Mouse (Mus musculus) large intestine, adult 2 months (tissue): ENCODE data around the gene Rnase11. TPM values are rescaled to one million over a fixed set of nuclear protein-coding genes. Genes with fewer than 3 reads are reported as not detected.
"Not testable (repeated sequence)": the region's sequence is repeated elsewhere in the genome, so short reads cannot be mapped to it uniquely, and the experiment has no call there.

Experiments used
- DNase-seq: peaks from one replicate; pipeline ENCODE4 v3.0.0-alpha.2; 2012; ENCODE audit warnings: low read depth, low spot score
- WGBS: fragments of 180-500 bp; shearing (Covaris S2); methylation state at CpG from one replicate; pipeline ENCODE4 v1.1.7; 2018; 5-methylcytosine and 5-hydroxymethylcytosine counted together
- polyA plus RNA-seq: library from polyadenylated mRNA; depleted of rRNA; stranded (reverse); fragments of >200 nt; gene quantifications from 2 replicates; pipeline ENCODE4 v1.2.3, GENCODE M21; 2012; rRNA removed

Gene Rnase11
- polyA plus RNA-seq, 1 experiment = not detected

GRCm38 (mm10) chr14:51023457-51023856, 26.5 kb downstream of the Rnase11 start:
- DNase-seq = no peak
- whole genome bisulfite sequencing = 65% methylated on average over 4 of the region's 4 CpGs

GRCm38 (mm10) chr14:51017256-51017655, 32.7 kb downstream of the Rnase11 start:
- DNase-seq = no peak
- WGBS = 50% methylated on average over 3 of the region's 3 CpGs

GRCm38 (mm10) chr14:51015780-51016179, 34.2 kb downstream of the Rnase11 start:
- DNase-seq = no peak

DNA sequence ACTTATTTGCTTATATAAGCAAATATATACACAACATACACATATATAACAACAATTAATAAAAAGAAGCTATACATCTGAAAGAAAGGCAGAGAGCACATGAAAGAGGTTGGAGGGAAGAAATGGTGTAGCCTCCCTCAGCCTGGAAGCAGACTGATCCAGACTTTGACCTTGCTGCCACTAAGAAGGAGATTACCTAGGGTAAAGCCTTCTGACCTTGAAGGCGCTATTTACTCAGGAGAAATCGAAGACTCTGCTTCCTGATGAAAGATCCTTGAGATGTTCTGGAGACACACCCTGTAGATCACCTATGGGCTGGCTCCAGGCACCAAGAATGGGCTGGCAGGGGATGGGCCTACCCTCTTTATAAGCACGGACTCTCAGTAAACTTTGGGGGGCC, 35.2 kb downstream of the Rnase11 start:
- not testable (repeated sequence) for DNase-seq
- 68% methylated on average over 3 of the region's 3 CpGs for WGBS

DNA sequence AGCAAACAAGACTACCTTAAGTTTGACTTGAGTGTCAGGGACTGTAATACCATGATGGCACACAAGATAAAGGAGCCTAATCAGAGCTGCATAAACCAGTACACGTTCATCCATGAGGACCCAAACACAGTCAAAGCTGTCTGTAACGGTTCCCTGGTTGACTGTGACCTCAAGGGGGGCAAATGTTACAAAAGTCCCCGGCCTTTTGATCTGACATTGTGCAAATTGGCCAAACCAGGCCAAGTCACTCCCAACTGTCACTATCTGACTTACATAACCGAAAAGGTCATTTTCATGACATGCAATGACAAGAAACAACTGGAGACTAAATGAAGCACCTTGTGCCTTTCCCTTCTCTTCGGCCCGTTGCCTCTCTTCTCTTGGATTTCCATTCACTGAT, 40.4 kb downstream of the Rnase11 start:
- DNase-seq = no peak
- 91% methylated on average over 6 of the region's 6 CpGs for WGBS

- 69% methylated on average over 4 of the region's 4 CpGs for WGBS
- no peak for DNase-seq
These were observed 41.2 kb downstream of the Rnase11 start for GRCm38 (mm10) chr14:51008781-51009180.

- no peak for DNase-seq
- whole genome bisulfite sequencing = 61% methylated on average over 13 of the region's 13 CpGs
These were observed 41.8 kb downstream of the Rnase11 start for GRCm38 (mm10) chr14:51007914-51008713.

DNA sequence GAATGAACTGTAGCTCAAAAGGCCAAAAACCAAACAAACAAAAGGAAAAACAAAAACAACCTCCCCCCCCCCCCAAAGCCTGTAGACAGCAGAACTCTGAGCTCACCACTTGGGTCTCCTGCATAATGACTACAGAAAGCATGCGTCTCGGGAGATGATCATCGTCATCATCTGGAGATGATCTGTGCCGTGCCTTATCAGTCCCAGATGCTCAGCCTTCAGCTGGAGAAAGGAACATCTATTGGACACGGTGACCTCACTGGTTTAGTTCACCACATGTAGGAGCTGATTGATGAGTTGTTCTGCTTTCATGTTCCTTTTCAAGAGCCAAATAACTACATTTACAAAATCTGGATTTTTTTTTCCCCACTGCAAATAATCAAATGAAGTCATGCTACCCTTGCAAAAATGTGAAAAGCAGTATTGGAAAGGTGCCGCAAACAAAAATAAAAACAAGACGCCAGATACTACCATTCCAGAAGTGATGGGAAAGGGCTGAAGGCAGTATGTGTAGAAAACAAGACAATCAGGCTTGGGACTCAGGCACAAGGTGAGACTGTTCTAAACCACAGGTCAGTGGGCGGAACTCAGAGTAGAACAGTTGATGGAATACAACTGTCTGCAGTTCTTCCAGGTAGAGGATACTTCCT, 42.7 kb downstream of the Rnase11 start, which contains the start of gene Rnase10:
Gene Rnase10 (plus strand): TSS at position 600 of the 650 bp plus-strand sequence.
- no peak for DNase-seq
- WGBS = 89% methylated on average over 8 of the region's 8 CpGs

Other genes with a start within 250 kb of the Rnase11 start
- gene Ccnb1ip1, start 242.4 kb downstream of the Rnase11 start, polyA plus RNA-seq = not detected in 2 replicates
- 16.3 and 23.8 TPM in 2 replicates for gene Parp2, start 242.3 kb downstream of the Rnase11 start, polyA plus RNA-seq
- 68.7 and 104 TPM in 2 replicates for gene Tep1, start 179.6 kb downstream of the Rnase11 start, polyA plus RNA-seq
- 0.71 and 2.3 TPM in 2 replicates for gene Klhl33, start 152.7 kb downstream of the Rnase11 start, polyA plus RNA-seq
- gene Osgep, start 125.3 kb downstream of the Rnase11 start, polyA plus RNA-seq = 57.4 and 75.0 TPM in 2 replicates
- 36.0 and 49.2 TPM in 2 replicates for gene Apex1, start 125.2 kb downstream of the Rnase11 start, polyA plus RNA-seq
- gene Pip4p1, start 119.3 kb downstream of the Rnase11 start, polyA plus RNA-seq = 52.3 and 65.7 TPM in 2 replicates
- gene Pnp, start 119.1 kb downstream of the Rnase11 start, polyA plus RNA-seq = 143 and 173 TPM in 2 replicates
- 68.3 and 107 TPM in 2 replicates for gene Gm49342, start 105.6 kb downstream of the Rnase11 start, polyA plus RNA-seq
- 104 and 150 TPM in 2 replicates for gene Pnp2, start 94.2 kb downstream of the Rnase11 start, polyA plus RNA-seq
- gene Rnase10, start 42.4 kb downstream of the Rnase11 start, polyA plus RNA-seq = 0.11 and 0.23 TPM in 2 replicates
- not detected in 2 replicates for gene Rnase9, start 8.3 kb downstream of the Rnase11 start, polyA plus RNA-seq
- gene Rnase12, start 7.5 kb upstream of the Rnase11 start, polyA plus RNA-seq = 0.86 and 1.0 TPM in 2 replicates
- gene Olfr750, start 24.3 kb upstream of the Rnase11 start, polyA plus RNA-seq = 0.10 TPM in 1 of 2 replicates, not detected in the other
- gene Rnase4, start 40.9 kb upstream of the Rnase11 start, polyA plus RNA-seq = 205 and 226 TPM in 2 replicates
- gene Ang, start 41.0 kb upstream of the Rnase11 start, polyA plus RNA-seq = 47.5 and 67.8 TPM in 2 replicates
- gene Eddm3b, start 64.3 kb upstream of the Rnase11 start, polyA plus RNA-seq = not detected in 2 replicates
- 19.4 and 23.6 TPM in 2 replicates for gene Rnase6, start 73.7 kb upstream of the Rnase11 start, polyA plus RNA-seq
- gene Rnase1, start 96.6 kb upstream of the Rnase11 start, polyA plus RNA-seq = 17.4 and 38.2 TPM in 2 replicates
- 0.22 TPM in 1 of 2 replicates, not detected in the other for gene Rnase2b, start 112.1 kb upstream of the Rnase11 start, polyA plus RNA-seq
- gene Ang2, start 149.0 kb upstream of the Rnase11 start, polyA plus RNA-seq = not detected in 2 replicates
- gene Ear14, start 153.2 kb upstream of the Rnase11 start, polyA plus RNA-seq = not detected in 2 replicates
- gene Rnase2a, start 205.9 kb upstream of the Rnase11 start, polyA plus RNA-seq = not detected in 2 replicates